Mouse (Mus musculus) midbrain, postnatal 0 days (tissue): ENCODE results near the gene Zbtb38. TPM values are rescaled to one million over a fixed set of nuclear protein-coding genes. Genes with fewer than 3 reads are reported as not detected.
A peak's percentile ranks its signal among the peaks of the same experiment; 100 is the strongest.

Experiments used
- ATAC-seq: fragments of 200-750 bp; cut with Nextera tagmentation; 2 replicates; pipeline ENCODE4 v1.8.0; 2017; ENCODE audit warnings: moderate number of reproducible peaks, mild to moderate bottlenecking, moderate TSS enrichment, moderate library complexity; ENCODE audit not compliant: low FRiP score
- DNase-seq: peaks from one replicate; pipeline ENCODE4 v3.0.0-alpha.2; 2015; ENCODE audit warnings: low spot score
- H3K27ac ChIP-seq: fragments of 300-500 bp; sonication (generic); 2 replicates; pipeline ENCODE4 v1.5.1; 2014; ENCODE audit warnings: low read depth, mild to moderate bottlenecking, low read length, mixed read lengths
- H3K27me3 ChIP-seq: fragments of 300-500 bp; sonication (generic); 2 replicates; pipeline ENCODE4 v1.6.1; 2014; ENCODE audit warnings: low read length, control low read depth, mixed read lengths; ENCODE audit not compliant: insufficient read depth
- H3K36me3 ChIP-seq: fragments of 300-500 bp; sonication (generic); 2 replicates; pipeline ENCODE4 v1.6.1; 2014; ENCODE audit warnings: low read length, control low read depth, mixed read lengths; ENCODE audit not compliant: insufficient read depth
- H3K4me1 ChIP-seq: fragments of 300-500 bp; sonication (generic); 2 replicates; pipeline ENCODE4 v1.6.1; 2014; ENCODE audit warnings: mild to moderate bottlenecking, control low read depth, antibody characterized with exemption, low read length, mixed read lengths; ENCODE audit not compliant: insufficient read depth
- H3K4me2 ChIP-seq: fragments of 300-500 bp; sonication (generic); 2 replicates; pipeline ENCODE4 v1.6.1; 2014; ENCODE audit warnings: low read depth, mild to moderate bottlenecking, low read length, mixed read lengths; ENCODE audit not compliant: poor library complexity, severe bottlenecking
- H3K4me3 ChIP-seq: fragments of 300-500 bp; sonication (generic); 2 replicates; pipeline ENCODE4 v1.5.1; 2014; ENCODE audit warnings: low read depth, mild to moderate bottlenecking, low read length, moderate library complexity
- H3K9ac ChIP-seq: fragments of 300-500 bp; sonication (generic); replicated peaks from 2 replicates; pipeline ENCODE4 v1.6.1; 2014; ENCODE audit warnings: mild to moderate bottlenecking, low read length, moderate library complexity, mixed read lengths; ENCODE audit not compliant: poor library complexity, severe bottlenecking
- H3K9me3 ChIP-seq: fragments of 300-500 bp; sonication (generic); 2 replicates; pipeline ENCODE4 v1.6.1; 2016; ENCODE audit warnings: low read length, control low read depth
- CTCF ChIP-seq: IDR thresholded peaks from 2 replicates; pipeline ENCODE4 v1.5.1; 2016; ENCODE audit warnings: antibody characterized with exemption, mild to moderate bottlenecking
- WGBS: fragments of 180-500 bp; shearing (Covaris S2); extraction: QIAGEN DNeasy Blood & Tissue Kit; methylation state at CpG from one replicate; pipeline ENCODE4 v1.1.7; 2014; 5-methylcytosine and 5-hydroxymethylcytosine counted together
- polyA plus RNA-seq: library from polyadenylated mRNA; unstranded; fragments of >200 nt; fragmentation: Nextera tagmentation; extraction: Ambion mirVana; gene quantifications from 2 replicates; pipeline ENCODE4 v1.2.1, GENCODE M21; 2015
- total RNA-seq: library from RNA; depleted of rRNA; stranded (reverse); fragments of >200 nt; gene quantifications from 2 replicates; pipeline ENCODE4 v1.2.3, GENCODE M21; 2014

Zbtb38 gene
- total and polyA plus RNA-seq, 2 experiments from 2014 or later, result 49.9 to 50.7 TPM

DNA sequence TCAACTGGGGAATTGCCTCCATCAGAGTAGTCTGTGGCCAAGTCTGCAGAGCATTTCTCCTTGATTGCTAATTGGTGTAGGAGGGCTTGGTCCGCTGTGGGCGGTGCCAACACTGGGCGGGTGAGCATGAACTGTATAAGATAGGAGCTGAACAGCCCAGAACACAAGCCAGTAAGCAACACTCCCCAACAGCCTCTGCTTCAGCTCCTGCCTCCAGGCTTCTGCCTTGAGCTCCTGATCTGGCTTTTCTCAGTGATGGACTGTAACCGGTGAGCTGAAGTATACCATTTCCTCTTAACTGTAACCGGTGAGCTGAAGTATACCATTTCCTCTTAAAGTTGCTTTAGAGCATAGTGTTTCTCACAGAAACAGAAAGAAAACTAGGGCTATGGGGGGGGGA lies 12.8 kb upstream of the Zbtb38 start:
- no peak for ATAC-seq
- 82% methylated on average over 5 of the region's 5 CpGs for WGBS
- H3K9ac ChIP-seq, result no peak overlapping the region
- no peaks in the 10 kb centered on the region for H3K9me3 ChIP-seq
- H3K36me3 ChIP-seq, result no peaks in the 10 kb centered on the region
- H3K27ac ChIP-seq, result no peak overlapping the region
- TF ChIP-seq CTCF, result no peak
- no peak overlapping the region for H3K4me3 ChIP-seq
- DNase-seq, result no peak
- H3K4me1 ChIP-seq, result no peaks in the 10 kb centered on the region
- H3K4me2 ChIP-seq, result no peak overlapping the region
- H3K27me3 ChIP-seq, result no peaks in the 10 kb centered on the region

- no peaks in the 10 kb centered on the region for H3K27me3 ChIP-seq
- TF ChIP-seq CTCF, result no peak
- H3K9ac ChIP-seq, result no peak overlapping the region
- H3K36me3 ChIP-seq, result no peaks in the 10 kb centered on the region
- H3K27ac ChIP-seq, result no peak overlapping the region
- no peak overlapping the region for H3K4me2 ChIP-seq
- H3K4me1 ChIP-seq, result no peaks in the 10 kb centered on the region
- ATAC-seq (no peak), DNase-seq (no peak)
- WGBS, result 87% methylated on average over 9 of the region's 9 CpGs
- H3K9me3 ChIP-seq, result no peaks in the 10 kb centered on the region
- H3K4me3 ChIP-seq, result no peak overlapping the region
Measured at GRCm38 (mm10) chr9:96763847-96764631, 11.4 kb upstream of the Zbtb38 start.

GRCm38 (mm10) chr9:96763025-96763424 lies 10.4 kb upstream of the Zbtb38 start:
- no peak for TF ChIP-seq CTCF
- Histone ChIP-seq H3K4me2 (no peak overlapping the region), H3K9ac (no peak overlapping the region), H3K9me3 (no peaks in the 10 kb centered on the region), H3K4me1 (no peaks in the 10 kb centered on the region), H3K4me3 (no peak overlapping the region), H3K36me3 (no peaks in the 10 kb centered on the region), H3K27ac (no peak overlapping the region), H3K27me3 (no peaks in the 10 kb centered on the region)
- WGBS, result 93% methylated on average over 3 of the region's 3 CpGs
- no peak for DNase-seq
- ATAC-seq, result no peak

DNA sequence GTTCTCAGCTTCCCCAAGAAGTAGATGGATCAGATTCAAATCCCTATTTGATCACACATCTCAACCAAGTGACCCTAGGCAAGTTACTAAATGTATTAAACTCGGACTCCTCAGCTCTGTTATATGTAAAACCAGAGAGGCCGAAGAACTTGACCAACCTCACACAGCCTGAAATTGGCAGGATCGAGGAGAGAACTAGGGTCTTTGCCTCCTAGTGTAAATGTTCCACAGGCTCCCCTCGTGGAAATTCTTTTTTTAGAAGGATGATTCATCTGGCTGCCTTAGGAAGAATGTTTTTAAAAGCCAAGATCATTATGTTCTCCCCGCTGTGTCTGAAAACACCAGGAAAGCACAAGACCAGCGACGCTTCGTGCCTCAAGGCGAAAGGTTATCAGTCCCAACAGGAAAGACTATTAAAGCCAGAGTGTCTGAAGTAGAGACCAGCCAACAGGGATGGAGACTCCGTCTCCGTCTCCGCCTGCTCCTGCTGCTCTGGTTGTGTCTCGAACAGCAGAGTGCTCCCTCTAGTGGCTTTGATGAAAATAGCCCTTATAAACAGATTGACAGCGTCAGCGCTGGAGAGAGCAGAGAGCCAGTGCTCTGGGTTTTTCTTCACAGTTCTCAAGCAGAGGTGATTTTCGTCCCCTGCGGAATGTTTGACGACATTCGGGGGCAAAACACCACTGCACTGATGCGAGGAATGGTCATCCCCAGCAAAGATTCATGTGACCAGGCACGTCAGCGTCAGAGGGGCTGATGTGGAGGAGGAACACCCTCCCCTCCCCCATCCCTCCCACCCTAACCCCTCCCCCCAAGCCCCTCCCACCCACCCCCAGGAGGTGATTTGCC lies 6.3 kb upstream of the Zbtb38 start:
- no peaks in the 10 kb centered on the region for H3K27me3 ChIP-seq
- H3K9ac ChIP-seq, result peak overlapping the region; percentile 30; the same call in 1 of the 2 replicates
- no peaks in the 10 kb centered on the region for H3K4me1 ChIP-seq
- H3K36me3 ChIP-seq, result no peaks in the 10 kb centered on the region
- DNase-seq (peak; percentile 92), ATAC-seq (peak; percentile 90)
- H3K9me3 ChIP-seq, result no peaks in the 10 kb centered on the region
- 11% methylated on average over 22 of the region's 22 CpGs for WGBS
- H3K4me3 ChIP-seq, result peak overlapping the region; percentile 29
- TF ChIP-seq CTCF, result peak; percentile 97
- H3K4me2 ChIP-seq, result peak overlapping the region; percentile 49
- H3K27ac ChIP-seq, result peak overlapping the region; percentile 55

DNA sequence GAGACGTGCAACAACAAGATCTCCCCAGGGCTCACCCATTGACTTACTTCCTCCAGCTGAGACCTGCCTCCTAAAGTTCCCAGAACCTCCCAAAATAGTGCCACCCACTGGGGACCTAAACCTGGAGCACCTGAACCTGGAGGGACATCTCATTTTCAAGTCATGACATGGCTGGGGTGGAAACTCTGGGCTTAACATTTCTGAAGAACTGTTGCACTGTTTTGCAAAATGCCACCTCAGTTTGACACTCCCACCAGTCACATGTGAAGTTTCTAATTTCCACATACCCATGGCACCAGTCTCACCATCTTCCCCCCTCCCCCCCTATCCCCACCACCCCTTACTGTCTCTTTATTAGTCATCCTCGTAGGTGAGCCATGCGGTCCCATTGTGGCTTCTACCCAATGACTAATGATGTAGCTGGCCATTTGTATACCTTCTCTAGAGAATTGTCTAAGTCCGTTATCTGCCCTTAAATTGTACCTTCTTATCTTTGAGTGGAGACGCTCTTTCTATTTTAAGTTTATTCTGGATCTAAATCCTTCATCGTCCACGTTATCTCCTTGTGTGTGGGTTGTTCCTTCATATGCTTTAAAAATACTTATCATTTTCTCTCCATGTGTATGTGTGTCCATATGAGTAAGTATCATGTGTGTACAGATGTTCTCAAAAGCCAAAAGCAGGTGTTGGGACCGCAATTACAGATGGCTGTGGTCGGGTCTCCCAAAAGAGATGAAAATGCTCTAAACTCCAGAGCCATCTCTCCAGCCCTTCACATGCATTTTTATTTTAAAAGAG lies 4.2 kb upstream of the Zbtb38 start:
- no peak for DNase-seq
- WGBS, result 95% methylated on average over 9 of the region's 9 CpGs
- Histone ChIP-seq H3K9me3 (no peaks in the 10 kb centered on the region), H3K4me2 (no peak overlapping the region), H3K36me3 (no peaks in the 10 kb centered on the region), H3K4me1 (no peaks in the 10 kb centered on the region), H3K27ac (no peak overlapping the region), H3K27me3 (no peaks in the 10 kb centered on the region), H3K9ac (no peak overlapping the region), H3K4me3 (no peak overlapping the region)
- ATAC-seq, result no peak
- no peak for TF ChIP-seq CTCF
